In genomic region chr11:86592993-86593392, GRCm38 (mm10) we compare ENCODE assay signal across 9 mouse cellular contexts. TPM values are rescaled to one million over a fixed set of nuclear protein-coding genes. Genes with fewer than 3 reads are reported as not detected.
DNase-seq lines count a peak whose midpoint lies in the region; ATAC-seq and TF ChIP-seq lines count a peak whose summit lies in the region.
"Had no signal": no experiment of that assay in that cellular context is flagged by ENCODE, and none has a peak within 500 bp of the region (broad histone marks: within the 10 kb centered on the region; RNA-seq: fewer than 3 reads in every experiment).

No protein-coding gene starts in this region.

- no peak overlapping the region for H3K4me2 ChIP-seq in intestine, embryonic 15.5 days (replicated peaks)
- H3K4me2 ChIP-seq in stomach, embryonic 16.5 days (ENCODE audit: low read depth, low read length): no peak overlapping the region
- H3K4me2 ChIP-seq: hindbrain, embryonic 14.5 days had no signal

- H3K36me3 ChIP-seq in spleen, adult 2 months (ENCODE audit: control insufficient read depth, insufficient read depth, low read length): no peaks in the 10 kb centered on the region; the same call in 1 of the 2 replicates
- H3K36me3 ChIP-seq in intestine, embryonic 15.5 days: no peaks in the 10 kb centered on the region
- H3K36me3 ChIP-seq in stomach, embryonic 16.5 days (ENCODE audit: control insufficient read depth, insufficient read depth, low read length): no peaks in the 10 kb centered on the region

- H3K9me3 ChIP-seq in intestine, embryonic 15.5 days: no peaks in the 10 kb centered on the region
- no peaks in the 10 kb centered on the region for H3K9me3 ChIP-seq in stomach, embryonic 16.5 days (replicated peaks; ENCODE audit: control insufficient read depth, low read length)

- no peak for TF ChIP-seq POLR2A in spleen, adult 2 months (IDR thresholded peaks at IDR 0.05; ENCODE audit: low read depth, low read length)

- TF ChIP-seq CTCF in spleen, adult 2 months (IDR thresholded peaks at IDR 0.05; ENCODE audit: extremely low read depth, insufficient read depth, insufficient read length, insufficient replicate concordance): no peak

- H3K27ac ChIP-seq in spleen, adult 2 months (ENCODE audit: insufficient read depth, low read length): no peak overlapping the region
- no peak overlapping the region for H3K27ac ChIP-seq in intestine, embryonic 15.5 days
- H3K27ac ChIP-seq in stomach, embryonic 16.5 days (ENCODE audit: low read length): no peak overlapping the region; the same call in 1 of the 2 replicates
- H3K27ac ChIP-seq: hindbrain, embryonic 14.5 days had no signal

- H3K4me1 ChIP-seq in spleen, adult 2 months (ENCODE audit: control insufficient read depth, insufficient read depth, insufficient read length): peaks cover 11% of the 10 kb centered on the region; the same call in 1 of the 2 replicates
- H3K4me1 ChIP-seq in intestine, embryonic 15.5 days (replicated peaks): peaks cover 3% of the 10 kb centered on the region; the same call in 1 of the 2 replicates
- H3K4me1 ChIP-seq in stomach, embryonic 16.5 days (ENCODE audit: control insufficient read depth, insufficient read depth, low read length): peaks cover 12% of the 10 kb centered on the region; the same call in 1 of the 2 replicates

- DNase-seq in heart, adult 11 months: peak; percentile 93
- no peak for DNase-seq in heart, postnatal 36 days
- peak; percentile 40 to 68 for DNase-seq in spleen, adult 2 months (ENCODE audit: low read depth in 1 of 2, low spot score in 2 of 2)
- DNase-seq in spleen, adult 12 weeks (ENCODE audit: low spot score): no peak
- no peak for DNase-seq in ovary, adult 18-20 months (ENCODE audit: low spot score)
- no peak for DNase-seq in cerebellum, postnatal 25 days

- intact Hi-C loops in heart, postnatal 36 days (cut with DNase I): no loop called here

- 9% methylated on average over 3 of the region's 3 CpGs for WGBS in spleen, adult 2 months
- 24% methylated on average over 3 of the region's 3 CpGs for WGBS in intestine, embryonic 15.5 days
- WGBS in stomach, embryonic 16.5 days: 18% methylated on average over 3 of the region's 3 CpGs

- no peak overlapping the region for H3K4me3 ChIP-seq in spleen, adult 2 months (ENCODE audit: extremely low read depth, insufficient read depth, insufficient read length)
- H3K4me3 ChIP-seq in intestine, embryonic 15.5 days (replicated peaks): no peak overlapping the region
- H3K4me3 ChIP-seq in stomach, embryonic 16.5 days (replicated peaks; ENCODE audit: low read length): no peak overlapping the region

- H3K9ac ChIP-seq in intestine, embryonic 15.5 days: no peak overlapping the region
- H3K9ac ChIP-seq in stomach, embryonic 16.5 days (ENCODE audit: low read length): no peak overlapping the region
- H3K9ac ChIP-seq: hindbrain, embryonic 14.5 days had no signal

- peak; percentile 41; the same call in 1 of the 2 replicates for ATAC-seq in intestine, embryonic 15.5 days
- ATAC-seq in stomach, embryonic 16.5 days (ENCODE audit: insufficient read depth, low FRiP score): peak; percentile 69; the same call in 1 of the 2 replicates

- no peaks in the 10 kb centered on the region for H3K27me3 ChIP-seq in spleen, adult 2 months (ENCODE audit: control insufficient read depth, insufficient read depth, low read length)
- no peaks in the 10 kb centered on the region for H3K27me3 ChIP-seq in intestine, embryonic 15.5 days (replicated peaks)
- H3K27me3 ChIP-seq in stomach, embryonic 16.5 days (ENCODE audit: control insufficient read depth, insufficient read depth, low read length): no peaks in the 10 kb centered on the region

RNA-seq across cellular contexts. Expression of gene Tubd1, which starts 48.2 kb away (rescaled TPM):
- 1 to 10 TPM; 6.2 to 6.7 TPM for total RNA-seq in heart, postnatal 36 days (2021)
- 2.1 and 2.2 TPM in 2 replicates for polyA plus RNA-seq in spleen, adult 2 months (2012; rRNA removed)
- polyA plus RNA-seq in intestine, embryonic 15.5 days (2015; fragmentation: Nextera tagmentation; extraction: Ambion mirVana): 11.6 and 11.8 TPM in 2 replicates
- polyA plus RNA-seq in stomach, embryonic 16.5 days (2015; fragmentation: Nextera tagmentation; extraction: Ambion mirVana): 10.4 and 11.8 TPM in 2 replicates

RNA-seq across cellular contexts. Expression of gene Rps6kb1, which starts 48.4 kb away (rescaled TPM):
- total RNA-seq in heart, postnatal 36 days (2021): 10 to 100 TPM; 19.3 to 23.2 TPM
- 5.4 and 5.9 TPM in 2 replicates for polyA plus RNA-seq in spleen, adult 2 months (2012; rRNA removed)
- polyA plus RNA-seq in intestine, embryonic 15.5 days (2015; fragmentation: Nextera tagmentation; extraction: Ambion mirVana): 54.6 and 63.6 TPM in 2 replicates
- 58.4 and 60.0 TPM in 2 replicates for polyA plus RNA-seq in stomach, embryonic 16.5 days (2015; fragmentation: Nextera tagmentation; extraction: Ambion mirVana)

Comparison
In these comparisons a context has a peak if more than half of its experiments do, and no peak if none do; other contexts are left out.
1. DNase-seq: peak in heart, adult 11 months (single experiment) and spleen, adult 2 months (2 of 2); none in heart, postnatal 36 days (0 of 2), spleen, adult 12 weeks (single experiment), ovary, adult 18-20 months (single experiment) and cerebellum, postnatal 25 days (0 of 2).